Mouse (Mus musculus) embryonic stem cell, embryonic (primary cell): ENCODE measurements around the gene Akr1c18.

Experiments
- CTCF ChIA-PET, 4 experiments: fragments of 300-600 bp in 2 of 4; fragments of 350-600 bp in 2 of 4; sonication (Branson Sonifier 250); formaldehyde crosslinking; loops; one replicate each; lab custom pipeline; 2022; ENCODE audit warnings: inconsistent platforms in 2 of 4; lab: Charles Lee
- POLR2A ChIA-PET, 4 experiments: fragments of 300-600 bp in 2 of 4; fragments of 350-600 bp in 2 of 4; sonication (Branson Sonifier 250); formaldehyde crosslinking; loops; one replicate each; lab custom pipeline; 2022; ENCODE audit warnings: antibody characterized with exemption in 4 of 4, inconsistent platforms in 1 of 4; lab: Charles Lee

The Akr1c18 gene

DNA sequence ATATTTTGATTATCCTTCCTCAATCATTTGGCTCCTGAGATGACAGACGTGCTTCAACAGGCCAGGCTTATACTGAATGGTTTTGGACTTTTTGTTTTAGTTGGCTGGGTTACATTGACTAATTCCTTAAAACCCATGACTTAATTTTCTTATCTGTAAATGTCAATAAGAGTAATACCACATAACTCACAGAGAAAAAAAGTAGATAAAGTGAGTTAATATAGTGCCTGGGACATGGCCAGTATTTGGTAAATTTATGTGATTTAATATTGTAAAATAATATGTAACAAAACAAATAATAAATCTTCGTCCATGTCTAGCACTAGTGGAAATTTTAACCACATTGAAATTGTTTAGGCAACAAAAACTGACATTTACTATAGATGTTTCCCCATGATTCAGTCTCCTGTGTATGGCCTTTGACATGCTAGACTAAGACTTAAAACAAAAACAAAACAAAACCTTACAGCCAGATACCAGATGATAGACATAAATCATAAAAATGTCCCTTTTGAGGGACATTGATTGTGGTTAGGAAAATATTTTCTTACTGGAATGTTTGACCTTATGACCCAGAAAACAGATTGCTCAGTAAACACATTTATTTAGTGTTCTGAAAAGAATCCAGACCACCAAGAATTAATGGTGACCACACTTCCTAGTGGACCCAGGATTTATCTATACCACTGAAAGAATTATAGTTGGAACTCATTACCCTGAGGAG, 31.1 kb downstream of the Akr1c18 start:
- CTCF ChIA-PET: interaction anchor here in 1 of 4 experiments (1.2 kb wide), 1 partner anchor 9 kb away, joined by 4 read pairs; no protein-coding TSS in a partner anchor
- POLR2A ChIA-PET: no interaction called here

DNA sequence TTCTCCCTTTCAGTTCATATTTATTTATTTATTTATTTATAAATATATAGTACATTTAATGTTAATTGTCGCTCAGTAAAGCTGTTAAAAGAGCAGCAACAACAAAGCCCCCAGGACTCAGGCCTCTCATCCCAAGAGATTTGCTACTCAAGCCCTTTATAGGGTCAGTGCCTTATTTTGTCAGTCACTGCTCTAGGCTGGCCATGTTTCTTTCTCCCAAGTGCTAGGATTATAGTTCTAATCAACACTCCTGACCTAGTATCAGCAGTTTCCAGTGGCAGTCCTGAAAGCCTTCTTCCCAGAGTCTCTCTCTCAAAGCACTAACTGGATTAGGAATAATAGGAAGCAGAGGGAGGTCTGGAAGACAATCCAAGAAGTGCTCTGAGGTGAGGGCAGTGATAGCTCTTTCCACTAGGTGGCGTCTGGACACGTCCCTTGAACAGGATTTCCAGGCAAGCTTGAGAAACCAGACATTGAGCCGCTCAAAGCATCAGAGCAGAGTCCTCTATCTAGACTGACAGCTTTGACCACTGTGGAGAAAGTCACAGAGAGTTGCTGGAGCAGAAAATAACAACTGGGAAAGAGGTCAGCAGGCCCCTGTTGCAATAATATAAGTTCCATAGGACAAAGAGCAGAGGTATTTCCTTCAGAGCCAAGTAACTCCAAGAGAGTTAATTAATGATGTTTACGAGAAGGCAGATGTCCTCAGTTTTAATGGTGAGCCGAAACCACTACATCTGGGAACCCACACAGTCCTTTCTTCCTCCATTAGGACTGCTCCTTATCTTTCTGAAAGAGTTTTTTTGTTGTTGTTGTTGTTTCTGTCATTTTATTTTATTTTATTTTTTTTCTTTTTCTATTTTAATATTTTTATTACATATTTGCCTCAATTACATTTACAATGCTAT, 39.9 kb downstream of the Akr1c18 start:
- ChIA-PET POLR2A (interaction anchor here in 2 of 4 experiments (0.6 to 1.0 kb wide), 2 partner anchors 107 to 171 kb away, joined by 3 to 6 read pairs; no protein-coding TSS in a partner anchor), CTCF (interaction anchor here in 3 of 4 experiments (0.6 to 1.7 kb wide), 10 partner anchors 10 to 173 kb away, joined by 3 to 15 read pairs (median 4); partner anchors contain the start of gene Akr1c12 (in 1 of the 3))

GRCm38 (mm10) chr13:4102721-4103120, 47.7 kb downstream of the Akr1c18 start:
- POLR2A ChIA-PET: interaction anchor here in 1 of 4 experiments (0.6 kb wide), 1 partner anchor 207 kb away, joined by 4 read pairs; no protein-coding TSS in a partner anchor

DNA sequence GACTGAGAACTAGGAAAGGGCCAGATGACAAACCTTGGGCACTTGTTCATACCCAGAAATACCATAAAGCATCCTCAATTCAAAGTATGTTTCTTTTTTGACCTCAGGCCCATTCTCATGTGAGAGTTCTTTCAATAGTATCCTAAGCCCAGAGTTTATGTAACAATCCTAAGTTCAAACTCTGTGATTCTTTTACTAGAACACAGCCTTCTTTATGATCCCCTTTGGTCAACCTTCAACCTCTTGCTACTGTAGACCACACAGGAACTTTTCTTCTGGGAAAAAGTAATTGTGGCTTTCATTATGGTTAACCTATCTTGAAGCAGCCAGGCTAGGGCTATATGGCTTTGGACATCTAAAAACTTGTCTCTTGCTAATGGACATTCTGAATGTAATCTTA, 48.8 kb downstream of the Akr1c18 start:
- POLR2A ChIA-PET: no interaction called here

More at GRCm38 (mm10) chr13:4102721-4103120, 47.7 kb downstream of the Akr1c18 start:
- CTCF ChIA-PET: no interaction called here

More for the DNA sequence above, 48.8 kb downstream of the Akr1c18 start:
- CTCF ChIA-PET: no interaction called here
